18 mouse cellular contexts compared by ENCODE assay signal in genomic region chr7:66743377-66743781, GRCm38 (mm10). TPM values are rescaled to one million over a fixed set of nuclear protein-coding genes. Genes with fewer than 3 reads are reported as not detected.
DNase-seq lines count a peak whose midpoint lies in the region; ATAC-seq and TF ChIP-seq lines count a peak whose summit lies in the region.
"Had no signal": no experiment of that assay in that cellular context is flagged by ENCODE, and none has a peak within 500 bp of the region (broad histone marks: within the 10 kb centered on the region; RNA-seq: fewer than 3 reads in every experiment).

Gene Cers3, plus strand, starts transcription at chr7:66743504.

- no peak within 1 kb of the TSS for H3K9ac ChIP-seq in ES-E14 (ENCODE audit: insufficient read depth, low read depth, low read length, poor library complexity, severe bottlenecking)
- no peak within 1 kb of the TSS for H3K9ac ChIP-seq in limb, embryonic 15.5 days
- H3K9ac ChIP-seq in stomach, embryonic 14.5 days (replicated peaks; ENCODE audit: low read depth, low read length), result no peak within 1 kb of the TSS
- H3K9ac ChIP-seq: forebrain, embryonic 15.5 days; heart, embryonic 12.5 days; neural tube, embryonic 15.5 days had no signal

- H3K36me3 ChIP-seq in ES-E14 (ENCODE audit: control insufficient read depth, insufficient read depth, low read length, poor library complexity, severe bottlenecking), result no peaks in the 10 kb centered on the region
- no peaks in the 10 kb centered on the region for H3K36me3 ChIP-seq in embryonic facial prominence, embryonic 10.5 days (replicated peaks)
- H3K36me3 ChIP-seq in limb, embryonic 15.5 days, result no peaks in the 10 kb centered on the region
- no peaks in the 10 kb centered on the region for H3K36me3 ChIP-seq in stomach, embryonic 14.5 days (ENCODE audit: control insufficient read depth, insufficient read depth, low read length)
- H3K36me3 ChIP-seq: forebrain, embryonic 15.5 days; heart, embryonic 12.5 days; neural tube, embryonic 15.5 days had no signal

- peak; percentile 7 for DNase-seq in ES-E14 (ENCODE audit: low read depth, low spot score)
- DNase-seq in embryonic facial prominence, embryonic 10.5 days (ENCODE audit: low spot score), result peak; percentile 18
- no peak for DNase-seq in kidney, adult 9 months
- no peak for DNase-seq in heart, postnatal 25 days (ENCODE audit: low spot score)
- DNase-seq: cerebellum, adult 18-20 months; gastrocnemius, adult 2 months; kidney, adult 8-10 months; thymus, postnatal 36 days had no signal

- in situ Hi-C loops in ES-E14 (cut with MboI; ENCODE audit: low sequenced_read_pairs in 2 of 2, unreplicated experiment in 2 of 2), result no loop called here

- intact Hi-C loops in heart, postnatal 25 days (cut with DNase I), result no loop called here

- H3K4me2 ChIP-seq in limb, embryonic 15.5 days, result 0 out of 2 replicates have a peak within 1 kb of the TSS, but pooled peaks have one; percentile 12
- 0 out of 2 replicates have a peak within 1 kb of the TSS, but pooled peaks have one; percentile 10 for H3K4me2 ChIP-seq in stomach, embryonic 14.5 days (replicated peaks; ENCODE audit: low read depth, low read length)
- H3K4me2 ChIP-seq: forebrain, embryonic 15.5 days; heart, embryonic 12.5 days; neural tube, embryonic 15.5 days had no signal

- H3K9me3 ChIP-seq in ES-E14 (ENCODE audit: control insufficient read depth, insufficient read depth, low read depth, low read length), result no peaks in the 10 kb centered on the region
- no peaks in the 10 kb centered on the region for H3K9me3 ChIP-seq in embryonic facial prominence, embryonic 10.5 days
- no peaks in the 10 kb centered on the region for H3K9me3 ChIP-seq in limb, embryonic 15.5 days
- no peaks in the 10 kb centered on the region for H3K9me3 ChIP-seq in stomach, embryonic 14.5 days (ENCODE audit: control insufficient read depth, low read depth, low read length)
- H3K9me3 ChIP-seq: forebrain, embryonic 15.5 days; heart, embryonic 12.5 days; neural tube, embryonic 15.5 days had no signal

- no peak within 1 kb of the TSS for H3K4me3 ChIP-seq in ES-E14 (ENCODE audit: insufficient read depth in 1 of 2, low read depth in 1 of 2, low read length in 2 of 2, poor library complexity in 1 of 2, severe bottlenecking in 1 of 2)
- H3K4me3 ChIP-seq in embryonic facial prominence, embryonic 10.5 days, result no peak within 1 kb of the TSS
- H3K4me3 ChIP-seq in limb, embryonic 15.5 days, result peak within 1 kb of the TSS; percentile 22; the same call in 1 of the 2 replicates
- H3K4me3 ChIP-seq in stomach, embryonic 14.5 days (ENCODE audit: low read depth, low read length), result peak within 1 kb of the TSS; percentile 1; the same call in 1 of the 2 replicates
- H3K4me3 ChIP-seq: forebrain, embryonic 15.5 days; gastrocnemius, adult 2 months; heart, embryonic 12.5 days; neural tube, embryonic 15.5 days had no signal

- WGBS in embryonic facial prominence, embryonic 10.5 days, result 71% methylated on average over 9 of the region's 9 CpGs
- 59% methylated on average over 9 of the region's 9 CpGs for WGBS in limb, embryonic 15.5 days
- WGBS in stomach, embryonic 14.5 days, result 65% methylated on average over 9 of the region's 9 CpGs

- no peaks in the 10 kb centered on the region for H3K27me3 ChIP-seq in embryonic facial prominence, embryonic 10.5 days (replicated peaks; ENCODE audit: low read depth, poor library complexity, severe bottlenecking)
- H3K27me3 ChIP-seq in limb, embryonic 15.5 days, result no peaks in the 10 kb centered on the region
- H3K27me3 ChIP-seq in stomach, embryonic 14.5 days (ENCODE audit: control insufficient read depth, insufficient read depth, low read length), result no peaks in the 10 kb centered on the region
- H3K27me3 ChIP-seq: forebrain, embryonic 15.5 days; heart, embryonic 12.5 days; neural tube, embryonic 15.5 days had no signal

- no peak within 1 kb of the TSS for H3K27ac ChIP-seq in ES-E14 (ENCODE audit: insufficient read depth, low read depth, low read length, poor library complexity, severe bottlenecking)
- H3K27ac ChIP-seq in embryonic facial prominence, embryonic 10.5 days (replicated peaks), result no peak within 1 kb of the TSS
- H3K27ac ChIP-seq in limb, embryonic 15.5 days, result peak within 1 kb of the TSS; percentile 60
- no peak within 1 kb of the TSS for H3K27ac ChIP-seq in stomach, embryonic 14.5 days (ENCODE audit: low read length)
- H3K27ac ChIP-seq: forebrain, embryonic 15.5 days; gastrocnemius, adult 2 months; macrophage; neural tube, embryonic 15.5 days had no signal

- ATAC-seq in limb, embryonic 15.5 days (ENCODE audit: insufficient number of reproducible peaks, low FRiP score, low TSS enrichment, low read depth), result no peak
- ATAC-seq in stomach, embryonic 14.5 days (ENCODE audit: insufficient number of reproducible peaks, insufficient read depth, low FRiP score, low read depth), result no peak
- no peak for ATAC-seq in monocyte, adult 5-6 weeks (replicated peaks; ENCODE audit: insufficient number of reproducible peaks, low FRiP score, low TSS enrichment, poor library complexity, severe bottlenecking)
- ATAC-seq: forebrain, embryonic 15.5 days had no signal

- no peaks in the 10 kb centered on the region for H3K4me1 ChIP-seq in ES-E14 (ENCODE audit: control insufficient read depth in 2 of 2, insufficient read depth in 2 of 2, low read length in 2 of 2, poor library complexity in 1 of 2)
- peaks cover 2% of the 10 kb centered on the region; the same call in 1 of the 2 replicates for H3K4me1 ChIP-seq in embryonic facial prominence, embryonic 10.5 days
- H3K4me1 ChIP-seq in limb, embryonic 15.5 days, result peaks cover 2% of the 10 kb centered on the region; the same call in 1 of the 2 replicates
- no peaks in the 10 kb centered on the region for H3K4me1 ChIP-seq in stomach, embryonic 14.5 days (ENCODE audit: control insufficient read depth, insufficient read depth, low read length)
- H3K4me1 ChIP-seq: forebrain, embryonic 15.5 days had no signal

TF ChIP-seq in ES-E14, 5 proteins besides CTCF, POLR2A, EP300 and RAD21:
- TF ChIP-seq MAFK (IDR thresholded peaks at IDR 0.05; ENCODE audit: insufficient read depth, low read depth, low read length) (no peak), CHD2 (IDR thresholded peaks at IDR 0.05; ENCODE audit: low read depth, low read length) (no peak), ZNF384 (IDR thresholded peaks at IDR 0.05; ENCODE audit: low read depth, low read length) (no peak), HCFC1 (IDR thresholded peaks at IDR 0.05; ENCODE audit: borderline replicate concordance, insufficient read depth, low read length) (no peak), ZC3H11A (IDR thresholded peaks at IDR 0.05; ENCODE audit: borderline replicate concordance, low read depth, low read length) (no peak)

RNA-seq across cellular contexts. Expression of gene Cers3, which starts in this region (rescaled TPM):
- total RNA-seq in ES-E14 (2012; rRNA removed), result 0.21 and 0.31 TPM in 2 replicates
- 0.88 and 1.3 TPM in 2 replicates for polyA plus RNA-seq in embryonic facial prominence, embryonic 10.5 days (2016; fragmentation: Nextera tagmentation; extraction: Ambion mirVana)
- 21.7 and 23.0 TPM in 2 replicates for polyA plus RNA-seq in limb, embryonic 15.5 days (2015; fragmentation: Nextera tagmentation; extraction: Ambion mirVana)
- 7.6 and 9.2 TPM in 2 replicates for polyA plus RNA-seq in stomach, embryonic 14.5 days (2014; fragmentation: Nextera tagmentation; extraction: Ambion mirVana)
- total RNA-seq in monocyte, adult 5-6 weeks (2017), result not detected in 3 replicates
- under 1 TPM; 0.11 to 0.13 TPM for total RNA-seq in heart, postnatal 25 days (2021)
- total RNA-seq: common myeloid progenitor, adult 5-6 weeks; gastrocnemius, adult 2 months; hematopoietic stem cell, adult 5-6 weeks; liver, adult 2 months had no signal
- polyA plus RNA-seq: macrophage had no signal

Comparison
In these comparisons a context has a peak if more than half of its experiments do, and no peak if none do; other contexts are left out.
1. Peak in DNase-seq in ES-E14; RNA of the gene not detected or under 1 TPM.
2. H3K4me3 ChIP-seq: peak in limb, embryonic 15.5 days (single experiment) and stomach, embryonic 14.5 days (single experiment); none in ES-E14 (0 of 2) and embryonic facial prominence, embryonic 10.5 days (single experiment).